Mouse (Mus musculus) layer of hippocampus, adult 8-10 months (tissue): ENCODE results near the gene Dctn1. TPM values are rescaled to one million over a fixed set of nuclear protein-coding genes. Genes with fewer than 3 reads are reported as not detected.
A peak's percentile ranks its signal among the peaks of the same experiment; 100 is the strongest.

Experiments
- DNase-seq, 2 experiments: peaks; one replicate each; pipeline ENCODE4 v3.0.0; 2022; ENCODE audit warnings: low spot score in 2 of 2
- total RNA-seq, 4 experiments: library from RNA; stranded (reverse); gene quantifications; 2 replicates each; pipeline ENCODE4 v1.2.4; 2022

Dctn1 gene
- total RNA-seq, 4 experiments from 2014 or later = 363 to 385 (median 379) TPM

DNA sequence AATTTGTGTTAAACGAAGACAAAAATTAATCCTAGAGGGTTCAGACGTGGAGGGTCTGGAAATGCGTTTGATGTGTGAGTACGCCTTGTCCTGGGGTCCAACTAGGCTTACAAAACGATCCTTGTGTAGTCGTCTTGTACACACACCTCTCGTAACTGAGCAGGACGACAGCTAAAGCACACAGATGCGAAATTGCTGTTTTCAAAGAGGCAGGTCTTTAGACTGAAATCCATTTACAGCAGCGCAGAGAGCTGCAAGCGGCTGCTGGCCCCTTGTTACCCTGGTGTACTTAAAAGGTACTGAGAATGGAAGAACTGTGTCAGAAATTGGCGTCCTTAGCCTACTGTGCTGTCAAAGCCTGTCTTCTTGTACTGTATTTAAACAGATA lies 517 bp downstream of the Dctn1 start:
- DNase-seq = no peak

- no peak for DNase-seq
These were observed 4.2 kb downstream of the Dctn1 start for GRCm38 (mm10) chr6:83169872-83170271.

GRCm38 (mm10) chr6:83171063-83171462 lies 5.3 kb downstream of the Dctn1 start:
- no peak for DNase-seq

DNA sequence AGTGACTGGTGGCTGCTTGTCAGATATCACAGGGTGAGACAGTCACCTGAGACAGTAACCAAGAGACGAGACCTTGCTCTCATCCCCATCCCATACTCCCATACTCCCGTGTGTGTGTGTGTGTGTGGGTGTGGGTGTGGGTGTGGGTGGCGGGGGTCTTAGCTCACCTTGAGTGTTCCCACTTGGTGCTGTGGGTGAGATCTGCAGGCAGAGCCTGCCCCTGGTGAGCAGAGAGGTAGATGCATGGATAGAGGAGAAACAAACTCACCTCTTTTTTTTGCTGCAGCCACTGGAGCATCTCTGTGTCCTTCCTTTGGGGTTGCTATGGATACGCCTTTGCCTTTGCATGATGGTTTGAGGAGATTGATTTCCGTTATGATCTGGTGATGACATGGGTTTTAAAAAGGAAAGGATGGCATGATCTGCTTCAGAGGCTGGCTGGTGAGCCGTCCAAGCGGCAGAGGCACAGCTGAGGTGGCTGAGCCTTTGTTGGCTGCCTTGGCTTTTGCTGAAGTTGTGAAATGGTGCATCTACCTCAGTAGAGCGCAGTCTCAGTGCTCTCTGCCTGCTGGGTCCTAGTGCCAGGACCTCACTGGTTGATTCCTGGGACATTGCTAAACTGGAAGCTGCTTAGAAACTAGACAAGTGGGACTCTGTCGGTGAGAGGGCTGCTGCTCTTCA lies 6.7 kb downstream of the Dctn1 start:
- peak in 1 of 2 experiments; percentile 75 for DNase-seq

DNA sequence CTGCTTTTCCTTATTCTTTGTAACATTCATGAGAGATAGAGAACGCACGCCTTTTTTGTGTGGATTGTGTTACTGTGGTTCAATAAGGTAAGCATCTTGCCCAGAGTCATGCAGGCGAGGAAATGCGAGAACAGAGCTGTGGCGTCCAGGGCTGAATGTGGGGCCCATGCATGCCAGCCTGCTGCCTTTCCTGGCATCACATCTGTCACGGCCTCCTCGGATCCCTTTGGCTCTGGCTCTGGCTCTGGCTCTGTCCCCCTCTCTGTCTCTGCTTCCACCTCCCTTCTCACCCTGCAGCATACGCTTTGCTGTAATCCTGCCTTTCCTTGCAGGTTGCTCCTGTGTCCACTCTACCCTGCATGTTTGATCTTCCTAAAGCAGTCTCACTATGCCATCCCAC lies 10.3 kb downstream of the Dctn1 start:
- DNase-seq = no peak

DNA sequence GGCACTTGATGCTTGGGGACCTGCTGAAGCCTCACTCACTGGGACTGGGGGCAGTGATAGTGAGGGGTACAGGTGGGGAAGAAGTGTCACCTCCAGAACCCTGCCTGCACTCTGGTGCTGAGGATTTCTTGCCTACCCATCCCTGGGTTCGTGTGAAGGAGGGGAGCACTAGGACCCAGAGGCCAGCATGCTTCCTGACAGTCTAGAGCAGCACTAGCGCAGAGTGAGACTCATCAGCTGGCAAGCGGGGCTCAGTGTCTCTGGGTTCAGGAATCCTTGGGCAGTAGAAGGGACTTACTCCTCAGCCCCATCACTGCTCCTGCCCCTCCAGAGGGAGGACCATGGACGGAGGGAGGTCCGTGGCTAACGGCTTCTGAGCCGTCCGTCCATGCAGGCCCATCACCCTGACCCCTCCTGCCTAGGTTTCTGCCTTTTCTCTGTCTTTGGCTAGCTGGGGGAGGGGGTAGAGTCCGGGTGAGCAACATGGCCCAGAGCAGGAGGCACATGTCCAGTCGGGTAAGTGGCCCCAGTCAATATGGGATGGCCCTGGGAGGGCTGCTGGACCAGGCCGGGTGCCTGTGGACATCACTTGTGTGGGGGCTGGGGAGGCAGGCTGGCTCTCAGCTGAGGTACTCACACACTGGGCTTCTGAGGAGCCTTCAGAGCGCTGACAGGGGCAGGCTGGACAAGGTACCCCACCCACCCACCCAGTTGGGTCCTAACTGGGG lies 13.8 kb downstream of the Dctn1 start:
- DNase-seq = peak; percentile 68 to 75

- DNase-seq = no peak
These were observed 14.9 kb downstream of the Dctn1 start for GRCm38 (mm10) chr6:83180605-83181004.

- DNase-seq = no peak
These were observed 19.2 kb downstream of the Dctn1 start for GRCm38 (mm10) chr6:83184858-83185435.

DNA sequence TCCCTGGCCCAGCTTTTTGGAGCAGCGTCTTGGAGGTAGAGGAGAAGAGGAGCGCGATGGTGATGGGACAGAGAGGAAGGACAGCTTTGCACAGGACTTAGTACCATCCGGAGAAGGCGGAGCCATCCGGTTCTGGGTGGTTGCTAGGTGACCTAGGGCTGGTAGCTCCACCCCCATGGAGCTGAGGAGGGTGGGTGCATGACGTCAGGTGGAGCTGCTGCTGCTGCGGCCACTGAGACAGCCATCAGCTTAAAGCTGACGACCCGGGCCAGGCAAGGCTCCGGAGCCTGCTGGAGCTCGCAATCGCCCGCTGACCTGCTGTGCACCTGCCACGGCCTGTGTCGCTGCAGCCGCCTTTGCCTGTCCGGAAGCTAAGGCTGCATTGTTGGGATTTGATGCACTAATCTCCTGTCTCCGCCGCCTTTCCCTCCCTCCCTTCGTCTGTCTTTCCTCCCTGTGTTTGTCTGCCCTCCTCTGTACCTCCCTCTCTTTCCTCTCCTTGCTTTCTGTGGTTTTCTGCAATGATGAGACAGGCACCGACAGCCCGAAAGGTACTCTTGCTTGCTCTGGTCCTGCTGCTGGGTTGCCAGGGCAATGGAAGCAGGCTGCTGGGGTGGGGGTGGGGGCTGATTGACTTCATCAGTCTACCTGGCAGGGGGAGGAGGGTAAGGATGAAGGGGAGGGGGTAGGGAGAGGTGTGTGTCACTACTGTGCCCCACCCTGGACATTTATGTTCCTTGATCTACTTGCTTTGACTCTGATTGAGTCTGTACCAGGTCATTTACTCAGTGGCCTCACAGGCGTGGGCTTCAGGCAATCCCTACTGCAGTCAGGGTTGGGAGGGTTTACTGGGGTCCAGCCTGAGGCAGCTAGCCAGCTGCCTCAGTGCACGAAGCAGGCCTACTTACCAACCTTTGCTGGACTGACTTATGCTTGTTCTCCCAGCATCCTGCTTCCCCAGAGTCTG lies 20.5 kb downstream of the Dctn1 start:
- peak; percentile 92 to 93 for DNase-seq

- DNase-seq = no peak
These were observed 21.2 kb downstream of the Dctn1 start for GRCm38 (mm10) chr6:83186946-83187345.

GRCm38 (mm10) chr6:83193571-83193970 lies 27.9 kb downstream of the Dctn1 start:
- DNase-seq = no peak

GRCm38 (mm10) chr6:83197345-83198004 lies 31.8 kb downstream of the Dctn1 start:
- DNase-seq = peak; percentile 65 to 73

DNA sequence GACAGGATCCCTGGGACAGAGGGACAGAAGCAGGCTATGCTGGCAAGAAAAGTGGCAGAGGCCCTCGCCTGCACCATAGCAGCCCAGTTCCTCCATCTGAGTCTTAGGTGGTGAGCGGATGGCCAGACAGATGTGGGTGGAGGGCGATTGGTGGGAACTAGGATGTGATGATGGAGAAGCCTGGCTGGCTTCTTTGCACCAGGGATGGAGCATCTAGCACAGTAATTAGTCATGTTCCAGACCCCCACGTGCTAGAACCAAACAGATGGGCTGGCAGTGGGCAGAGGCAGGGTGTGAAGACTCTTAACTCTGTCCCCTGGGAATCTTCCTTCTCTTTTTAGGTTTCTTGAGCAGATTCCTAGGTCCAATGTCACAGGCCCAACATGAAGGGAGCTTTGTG lies 37.6 kb downstream of the Dctn1 start:
- peak in 1 of 2 experiments; percentile 7 for DNase-seq

- no peak for DNase-seq
These were observed 40.1 kb downstream of the Dctn1 start for GRCm38 (mm10) chr6:83205851-83206250.

- DNase-seq = no peak
These were observed 40.6 kb downstream of the Dctn1 start for GRCm38 (mm10) chr6:83206321-83206720.

DNA sequence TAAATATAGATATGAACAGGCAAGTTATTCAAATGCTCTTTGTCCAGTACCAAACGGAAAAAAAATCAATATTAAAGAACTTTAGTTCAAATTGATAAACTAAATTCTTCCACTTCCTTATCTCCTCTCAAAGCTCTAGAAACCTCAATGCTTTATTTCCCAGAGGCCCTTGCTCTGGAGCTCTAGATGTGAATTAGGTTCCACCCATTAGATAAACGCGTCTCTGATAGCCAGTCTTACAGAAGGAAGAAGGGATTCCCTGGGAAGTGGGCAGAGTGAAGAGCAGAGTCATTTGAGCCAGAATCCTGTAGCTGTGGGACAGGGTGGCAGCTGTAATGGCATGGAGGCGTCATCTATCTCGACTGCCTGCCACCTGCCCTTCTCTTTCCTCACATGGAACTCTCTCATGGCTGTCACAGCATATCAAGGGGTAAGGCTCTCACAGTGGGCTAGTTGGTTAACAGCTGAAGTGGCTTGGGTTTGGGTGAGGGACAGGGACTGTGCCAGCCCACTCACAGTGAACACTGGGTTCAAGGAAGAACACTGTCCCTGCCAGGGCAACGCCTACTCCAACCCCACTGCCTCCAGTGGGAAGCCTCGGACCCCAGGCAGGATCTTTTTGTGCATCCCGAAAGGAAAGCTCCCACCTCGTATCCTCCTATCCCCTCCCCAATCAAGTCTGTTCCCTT lies 41.8 kb downstream of the Dctn1 start:
- DNase-seq = no peak

- DNase-seq = no peak
These were observed 42.3 kb downstream of the Dctn1 start for GRCm38 (mm10) chr6:83208050-83208400.

DNA sequence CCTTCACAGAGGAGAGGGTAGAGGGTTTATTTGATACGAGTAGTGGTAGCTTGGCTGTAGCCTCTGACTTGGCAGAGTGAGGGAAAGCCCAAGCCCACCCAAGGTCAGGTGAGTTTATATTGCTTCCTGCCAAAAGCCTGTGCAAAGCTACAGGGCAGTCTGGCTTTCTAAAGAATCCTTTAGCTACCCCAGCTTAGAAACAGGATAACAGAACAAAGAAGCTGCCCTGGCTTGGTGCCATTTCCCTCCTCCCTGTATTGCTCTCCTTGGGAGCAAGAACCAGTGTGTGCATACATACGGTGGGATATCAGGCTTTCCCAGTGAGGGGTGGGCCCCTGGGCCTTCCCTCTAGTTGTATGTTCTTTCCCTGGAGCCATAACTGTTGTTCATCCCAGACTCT lies 44.8 kb downstream of the Dctn1 start:
- DNase-seq = no peak

DNA sequence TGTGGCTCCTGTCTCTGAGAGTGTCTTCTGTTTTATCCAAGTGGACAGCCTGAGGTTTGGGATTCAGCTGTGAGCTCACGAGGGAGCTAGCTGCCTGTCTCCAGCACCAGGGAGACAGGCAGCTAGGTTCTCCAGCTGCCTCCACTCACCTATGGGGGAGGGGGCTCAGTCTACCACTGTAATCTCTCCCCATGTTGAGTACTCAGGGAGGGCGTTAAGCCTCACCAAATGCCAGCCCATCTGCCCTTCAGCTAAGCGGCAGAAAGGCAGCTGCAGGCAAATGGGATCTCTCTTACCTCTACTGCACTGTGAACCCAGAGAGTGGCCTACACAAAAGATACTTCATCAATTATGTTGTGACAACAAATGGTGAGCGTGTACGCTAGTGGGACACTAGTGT lies 45.8 kb downstream of the Dctn1 start:
- DNase-seq = no peak

GRCm38 (mm10) chr6:83215002-83215666 lies 49.4 kb downstream of the Dctn1 start:
- peak in 1 of 2 experiments; percentile 67 for DNase-seq
